Mouse (Mus musculus): Measurements from ENCODE around the gene Nucb1. TPM values are rescaled to one million over a fixed set of nuclear protein-coding genes. Genes with fewer than 3 reads are reported as not detected.

The Nucb1 gene
- total RNA-seq (2014; rRNA removed) (92.2 and 137 TPM in 2 replicates), polyA plus RNA-seq (2015; fragmentation: Nextera tagmentation; extraction: Ambion mirVana) (137 and 144 TPM in 2 replicates)

DNA sequence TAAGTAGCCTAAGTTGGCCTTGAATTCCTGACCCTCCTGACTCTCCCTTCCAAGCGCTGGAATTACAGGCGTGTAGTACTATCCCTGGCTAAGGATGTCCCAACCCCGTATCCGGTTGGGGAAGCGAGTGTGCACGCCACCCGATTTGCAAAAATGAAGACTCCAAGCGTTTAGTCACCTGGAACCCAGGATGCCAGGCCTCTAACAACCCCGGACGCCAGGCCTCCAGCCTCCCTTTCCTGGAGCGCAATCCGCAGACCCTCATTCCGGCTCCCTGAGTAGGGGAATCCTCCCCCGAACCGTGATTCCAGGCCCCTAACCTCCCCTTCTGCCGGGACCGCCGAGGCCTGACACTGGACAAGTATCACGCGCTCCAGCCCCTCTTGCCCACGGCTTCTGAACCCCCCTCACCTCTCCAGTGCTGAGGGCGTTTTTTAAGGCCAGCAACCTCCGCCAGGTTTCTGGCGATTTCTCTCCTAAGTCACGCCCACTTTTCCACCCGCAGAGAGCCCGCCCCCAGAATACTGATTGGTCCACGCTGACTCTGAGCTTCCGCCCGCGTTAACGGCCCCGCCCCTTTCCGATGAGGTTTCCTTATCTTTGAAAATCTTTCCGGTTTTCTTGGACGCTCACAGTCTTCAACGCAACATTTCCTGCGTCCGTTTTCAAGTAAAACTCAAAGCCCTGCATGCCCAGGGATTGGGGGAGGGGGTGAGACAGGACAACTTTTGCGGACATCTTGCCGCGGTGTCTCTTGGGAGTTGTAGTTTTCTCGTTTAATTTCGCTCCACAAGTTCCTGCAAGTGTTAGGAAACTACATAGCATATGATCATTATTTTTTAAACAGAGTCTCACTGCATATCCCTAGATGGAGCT lies at the start of gene Nucb1:
Gene Nucb1 (minus strand): TSS at position 495 of the 876 bp plus-strand sequence.
- Histone ChIP-seq H3K9me3 (ENCODE audit: low read length) (no peaks in the 10 kb centered on the region), H3K9ac (replicated peaks; ENCODE audit: low read length, poor library complexity, severe bottlenecking) (peak within 1 kb of the TSS; percentile 69), H3K27ac (ENCODE audit: low read depth, low read length) (peak within 1 kb of the TSS; percentile 79), H3K27me3 (ENCODE audit: insufficient read depth, low read length) (no peaks in the 10 kb centered on the region), H3K4me2 (ENCODE audit: low read depth, low read length, poor library complexity, severe bottlenecking) (peak within 1 kb of the TSS; percentile 98), H3K4me3 (ENCODE audit: low read depth, low read length) (peak within 1 kb of the TSS; percentile 53), H3K36me3 (ENCODE audit: insufficient read depth, low read length) (peaks cover 5% of the 10 kb centered on the region; the same call in 1 of the 2 replicates), H3K4me1 (ENCODE audit: insufficient read depth, low read length) (peaks cover 8% of the 10 kb centered on the region; the same call in 1 of the 2 replicates)
- DNase-seq (ENCODE audit: low spot score) (peak; percentile 95), ATAC-seq (ENCODE audit: low FRiP score) (peak; percentile 90)
- no peak for TF ChIP-seq CTCF (IDR thresholded peaks at IDR 0.05)
- under 1% methylated on average over 44 of the region's 44 CpGs for WGBS

DNA sequence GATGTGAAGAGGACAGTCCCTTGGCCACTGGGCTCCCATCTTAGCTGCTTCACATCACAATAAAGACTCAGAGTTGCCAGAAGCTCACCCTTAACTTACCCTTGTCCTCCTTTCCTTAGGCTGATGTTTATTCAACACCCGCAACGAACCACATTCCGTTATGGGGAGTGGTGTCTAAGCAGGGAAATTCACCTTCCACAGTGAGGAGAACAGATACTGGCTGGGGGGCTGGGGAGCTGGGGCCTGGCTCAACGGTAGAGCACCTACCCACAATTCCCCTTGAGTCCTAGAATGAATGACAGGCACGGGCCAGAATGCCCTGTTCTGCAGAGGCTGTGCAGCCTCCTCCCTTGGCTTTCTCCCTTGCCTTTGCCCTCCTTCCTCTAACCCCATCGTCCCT lies 48.7 kb upstream of the Nucb1 start:
- Histone ChIP-seq H3K4me3 (ENCODE audit: low read depth, low read length) (no peak overlapping the region), H3K27ac (ENCODE audit: low read depth, low read length) (no peak overlapping the region), H3K36me3 (ENCODE audit: insufficient read depth, low read length) (no peaks in the 10 kb centered on the region), H3K9me3 (ENCODE audit: low read length) (no peaks in the 10 kb centered on the region), H3K4me1 (ENCODE audit: insufficient read depth, low read length) (no peaks in the 10 kb centered on the region), H3K9ac (replicated peaks; ENCODE audit: low read length, poor library complexity, severe bottlenecking) (no peak overlapping the region), H3K27me3 (ENCODE audit: insufficient read depth, low read length) (no peaks in the 10 kb centered on the region), H3K4me2 (ENCODE audit: low read depth, low read length, poor library complexity, severe bottlenecking) (no peak overlapping the region)
- no peak for TF ChIP-seq CTCF (IDR thresholded peaks at IDR 0.05)
- ATAC-seq (ENCODE audit: low FRiP score) (no peak), DNase-seq (ENCODE audit: low spot score) (no peak)
- 55% methylated on average over 6 of the region's 6 CpGs for WGBS

- Histone ChIP-seq H3K4me3 (ENCODE audit: low read depth, low read length) (no peak overlapping the region), H3K27ac (ENCODE audit: low read depth, low read length) (no peak overlapping the region), H3K27me3 (ENCODE audit: insufficient read depth, low read length) (no peaks in the 10 kb centered on the region), H3K4me1 (ENCODE audit: insufficient read depth, low read length) (no peaks in the 10 kb centered on the region), H3K36me3 (ENCODE audit: insufficient read depth, low read length) (no peaks in the 10 kb centered on the region), H3K4me2 (ENCODE audit: low read depth, low read length, poor library complexity, severe bottlenecking) (no peak overlapping the region), H3K9me3 (ENCODE audit: low read length) (no peaks in the 10 kb centered on the region), H3K9ac (replicated peaks; ENCODE audit: low read length, poor library complexity, severe bottlenecking) (no peak overlapping the region)
- peak; percentile 65 for DNase-seq (ENCODE audit: low spot score)
- TF ChIP-seq CTCF (IDR thresholded peaks at IDR 0.05) = peak; percentile 80
- WGBS = 19% methylated on average over 8 of the region's 8 CpGs
- ATAC-seq (ENCODE audit: low FRiP score) = no peak
Observed at GRCm38 (mm10) chr7:45555787-45556186, 45.6 kb upstream of the Nucb1 start.

GRCm38 (mm10) chr7:45554744-45555143 lies 44.5 kb upstream of the Nucb1 start, which contains the start of gene Hsd17b14:
Gene Hsd17b14, plus strand, starts transcription at chr7:45554893.
- ATAC-seq (ENCODE audit: low FRiP score) = no peak
- 33% methylated on average over 8 of the region's 8 CpGs for WGBS
- H3K4me3 ChIP-seq (ENCODE audit: low read depth, low read length) = no peak within 1 kb of the TSS

GRCm38 (mm10) chr7:45553990-45554389 lies 43.8 kb upstream of the Nucb1 start:
- Histone ChIP-seq H3K9me3 (ENCODE audit: low read length) (no peaks in the 10 kb centered on the region), H3K4me1 (ENCODE audit: insufficient read depth, low read length) (no peaks in the 10 kb centered on the region), H3K27ac (ENCODE audit: low read depth, low read length) (no peak overlapping the region), H3K9ac (replicated peaks; ENCODE audit: low read length, poor library complexity, severe bottlenecking) (no peak overlapping the region), H3K27me3 (ENCODE audit: insufficient read depth, low read length) (no peaks in the 10 kb centered on the region), H3K4me3 (ENCODE audit: low read depth, low read length) (no peak overlapping the region), H3K4me2 (ENCODE audit: low read depth, low read length, poor library complexity, severe bottlenecking) (no peak overlapping the region), H3K36me3 (ENCODE audit: insufficient read depth, low read length) (no peaks in the 10 kb centered on the region)
- no peak for ATAC-seq (ENCODE audit: low FRiP score)
- TF ChIP-seq CTCF (IDR thresholded peaks at IDR 0.05) = no peak
- 95% methylated on average over 2 of the region's 2 CpGs for WGBS
- DNase-seq (ENCODE audit: low spot score) = no peak

More at GRCm38 (mm10) chr7:45554744-45555143, 44.5 kb upstream of the Nucb1 start, which contains the start of gene Hsd17b14:
- Histone ChIP-seq H3K27me3 (ENCODE audit: insufficient read depth, low read length) (no peaks in the 10 kb centered on the region), H3K4me1 (ENCODE audit: insufficient read depth, low read length) (no peaks in the 10 kb centered on the region), H3K9ac (replicated peaks; ENCODE audit: low read length, poor library complexity, severe bottlenecking) (no peak within 1 kb of the TSS), H3K27ac (ENCODE audit: low read depth, low read length) (no peak within 1 kb of the TSS), H3K9me3 (ENCODE audit: low read length) (no peaks in the 10 kb centered on the region), H3K36me3 (ENCODE audit: insufficient read depth, low read length) (no peaks in the 10 kb centered on the region), H3K4me2 (ENCODE audit: low read depth, low read length, poor library complexity, severe bottlenecking) (no peak within 1 kb of the TSS)
- TF ChIP-seq CTCF (IDR thresholded peaks at IDR 0.05) = no peak
- no peak for DNase-seq (ENCODE audit: low spot score)

- Histone ChIP-seq H3K36me3 (ENCODE audit: insufficient read depth, low read length) (no peaks in the 10 kb centered on the region), H3K27ac (ENCODE audit: low read depth, low read length) (no peak overlapping the region), H3K9me3 (ENCODE audit: low read length) (no peaks in the 10 kb centered on the region), H3K4me3 (ENCODE audit: low read depth, low read length) (no peak overlapping the region), H3K27me3 (ENCODE audit: insufficient read depth, low read length) (no peaks in the 10 kb centered on the region), H3K4me1 (ENCODE audit: insufficient read depth, low read length) (no peaks in the 10 kb centered on the region), H3K4me2 (ENCODE audit: low read depth, low read length, poor library complexity, severe bottlenecking) (no peak overlapping the region), H3K9ac (replicated peaks; ENCODE audit: low read length, poor library complexity, severe bottlenecking) (no peak overlapping the region)
- DNase-seq (ENCODE audit: low spot score) = no peak
- ATAC-seq (ENCODE audit: low FRiP score) = no peak
- 61% methylated on average over 8 of the region's 8 CpGs for WGBS
- no peak for TF ChIP-seq CTCF (IDR thresholded peaks at IDR 0.05)
Observed at GRCm38 (mm10) chr7:45553519-45553918, 43.3 kb upstream of the Nucb1 start.
